Mouse (Mus musculus): Measurements from ENCODE around the gene Znfx1. TPM values are rescaled to one million over a fixed set of nuclear protein-coding genes. Genes with fewer than 3 reads are reported as not detected.

Gene Znfx1
- polyA plus RNA-seq (2012; ENCODE audit: low replicate concordance), result 5.1 and 24.6 TPM in 2 replicates

GRCm38 (mm10) chr2:167062965-167063880, at the start of gene Znfx1:
Znfx1 (minus strand) TSS chr2:167063015.

GRCm38 (mm10) chr2:167014702-167015381, 48.0 kb downstream of the Znfx1 start, which contains the start of gene Ddx27:
Ddx27 (plus strand) TSS chr2:167015193.

GRCm38 (mm10) chr2:166995796-166996532, 66.9 kb downstream of the Znfx1 start, which contains the start of gene Stau1:
Stau1 (minus strand) TSS chr2:166996299.

Other genes starting within 250 kb of the Znfx1 start
- 1.3 and 17.8 TPM in 2 replicates for gene Cse1l, start 157.0 kb downstream of the Znfx1 start, polyA plus RNA-seq (2012; ENCODE audit: low replicate concordance)
- 12.2 and 39.7 TPM in 2 replicates for gene Stau1, start 66.7 kb downstream of the Znfx1 start, polyA plus RNA-seq (2012; ENCODE audit: low replicate concordance)
- 37.7 and 100 TPM in 2 replicates for gene Ddx27, start 47.8 kb downstream of the Znfx1 start, polyA plus RNA-seq (2012; ENCODE audit: low replicate concordance)
- gene Kcnb1, start 127.1 kb upstream of the Znfx1 start, polyA plus RNA-seq (2012; ENCODE audit: low replicate concordance), result 0.19 and 0.34 TPM in 2 replicates
- gene Ptgis, start 177.6 kb upstream of the Znfx1 start, polyA plus RNA-seq (2012; ENCODE audit: low replicate concordance), result 0.73 and 1.0 TPM in 2 replicates